Mouse (Mus musculus): ENCODE data around the gene Abcc4. TPM values are rescaled to one million over a fixed set of nuclear protein-coding genes. Genes with fewer than 3 reads are reported as not detected.

Abcc4 gene
- polyA plus RNA-seq, 1 experiment from 2014 or later = 1.2 TPM

DNA sequence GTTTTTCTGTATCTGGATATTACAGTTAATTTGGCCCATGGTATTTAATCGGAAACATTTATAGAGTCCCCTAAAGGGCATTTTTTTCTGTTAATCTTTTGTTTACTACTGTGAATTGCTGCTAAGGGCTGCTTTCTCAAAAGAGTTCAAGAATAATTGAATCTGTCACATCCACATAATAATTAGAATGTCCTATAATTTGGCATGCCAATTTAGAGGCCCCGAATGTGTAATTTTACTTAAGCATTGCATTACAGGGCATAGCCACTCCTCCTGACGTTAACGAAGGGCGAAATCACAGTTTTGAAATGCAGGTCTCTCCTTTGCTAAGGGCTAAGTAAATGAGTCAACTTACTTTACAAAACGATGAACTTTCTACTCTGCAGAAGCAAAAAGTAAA lies 214.3 kb downstream of the Abcc4 start:
- Histone ChIP-seq H3K4me3 (ENCODE audit: low read depth, low read length) (no peak overlapping the region), H3K9ac (replicated peaks) (no peak overlapping the region), H3K27ac (ENCODE audit: low read depth) (no peak overlapping the region), H3K9me3 (ENCODE audit: low read length) (no peaks in the 10 kb centered on the region), H3K27me3 (ENCODE audit: insufficient read depth, low read length) (no peaks in the 10 kb centered on the region), H3K4me2 (ENCODE audit: low read depth, low read length) (no peak overlapping the region), H3K36me3 (replicated peaks; ENCODE audit: insufficient read depth, low read length) (no peaks in the 10 kb centered on the region), H3K4me1 (ENCODE audit: insufficient read depth) (no peaks in the 10 kb centered on the region)
- DNase-seq (no peak), ATAC-seq (no peak)
- WGBS (ENCODE audit: insufficient replicate concordance) = 88% methylated on average over 6 of the region's 6 CpGs
- TF ChIP-seq CTCF (IDR thresholded peaks at IDR 0.05; ENCODE audit: low read depth) (no peak), EP300 (IDR thresholded peaks at IDR 0.05; ENCODE audit: low read depth) (no peak)

DNA sequence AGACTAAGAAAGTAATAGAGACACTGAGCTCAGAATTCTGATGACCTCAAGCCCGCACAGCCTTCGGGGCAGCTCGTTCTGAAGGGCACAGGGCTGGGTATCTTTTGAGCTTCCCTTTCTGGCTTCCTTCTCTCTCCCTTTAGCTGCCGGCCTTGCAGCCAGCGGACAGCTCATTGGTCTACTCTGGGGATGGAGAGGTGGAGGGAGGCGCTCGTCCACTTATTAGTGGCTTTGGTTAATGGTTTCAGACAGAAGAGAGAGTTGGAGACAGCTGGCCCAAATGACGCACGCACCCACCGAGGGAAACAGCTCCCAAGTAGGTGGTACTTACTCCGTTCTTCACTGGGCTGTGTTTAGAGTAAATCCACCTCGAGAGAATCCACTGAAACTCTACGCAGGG lies 214.7 kb downstream of the Abcc4 start:
- H3K27ac ChIP-seq (ENCODE audit: low read depth) = no peak overlapping the region
- H3K4me2 ChIP-seq (ENCODE audit: low read depth, low read length) = no peak overlapping the region
- H3K36me3 ChIP-seq (replicated peaks; ENCODE audit: insufficient read depth, low read length) = no peaks in the 10 kb centered on the region
- H3K27me3 ChIP-seq (ENCODE audit: insufficient read depth, low read length) = no peaks in the 10 kb centered on the region
- WGBS (ENCODE audit: insufficient replicate concordance) = 58% methylated on average over 13 of the region's 13 CpGs
- H3K9me3 ChIP-seq (ENCODE audit: low read length) = no peaks in the 10 kb centered on the region
- H3K4me1 ChIP-seq (ENCODE audit: insufficient read depth) = no peaks in the 10 kb centered on the region
- TF ChIP-seq EP300 (IDR thresholded peaks at IDR 0.05; ENCODE audit: low read depth) (no peak), CTCF (IDR thresholded peaks at IDR 0.05; ENCODE audit: low read depth) (no peak)
- no peak overlapping the region for H3K9ac ChIP-seq (replicated peaks)
- DNase-seq (no peak), ATAC-seq (no peak)
- H3K4me3 ChIP-seq (ENCODE audit: low read depth, low read length) = no peak overlapping the region

- ATAC-seq = no peak
- DNase-seq = no peak
- no peaks in the 10 kb centered on the region for H3K4me1 ChIP-seq (ENCODE audit: insufficient read depth)
- no peaks in the 10 kb centered on the region for H3K9me3 ChIP-seq (ENCODE audit: low read length)
- no peak overlapping the region for H3K4me3 ChIP-seq (ENCODE audit: low read depth, low read length)
- H3K27ac ChIP-seq (ENCODE audit: low read depth) = no peak overlapping the region
- no peak overlapping the region for H3K4me2 ChIP-seq (ENCODE audit: low read depth, low read length)
- H3K27me3 ChIP-seq (ENCODE audit: insufficient read depth, low read length) = no peaks in the 10 kb centered on the region
- H3K36me3 ChIP-seq (replicated peaks; ENCODE audit: insufficient read depth, low read length) = no peaks in the 10 kb centered on the region
- no peak overlapping the region for H3K9ac ChIP-seq (replicated peaks)
- TF ChIP-seq EP300 (IDR thresholded peaks at IDR 0.05; ENCODE audit: low read depth) (no peak), CTCF (IDR thresholded peaks at IDR 0.05; ENCODE audit: low read depth) (no peak)
- WGBS (ENCODE audit: insufficient replicate concordance) = 79% methylated on average over 7 of the region's 7 CpGs
Measured at GRCm38 (mm10) chr14:118490525-118490924, 215.5 kb downstream of the Abcc4 start.

DNA sequence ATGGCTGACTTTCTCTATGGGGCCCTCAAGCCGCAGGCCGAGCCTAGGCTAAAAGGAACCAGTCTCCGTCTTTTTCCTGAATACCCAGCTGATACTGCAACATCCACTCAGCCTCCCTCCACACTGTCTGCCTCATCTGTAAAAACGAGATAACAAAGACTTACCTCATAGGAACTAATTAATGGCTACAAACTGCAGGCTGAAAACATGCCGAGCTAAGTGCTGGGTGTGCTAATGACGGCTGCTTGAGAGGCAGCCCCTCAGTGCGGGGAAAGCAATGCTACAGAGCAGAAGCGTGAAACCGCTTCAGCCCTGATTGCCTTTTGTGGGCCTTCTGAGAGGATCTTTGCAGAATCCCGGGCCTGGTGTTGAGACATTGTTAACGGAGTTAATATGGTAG lies 219.7 kb downstream of the Abcc4 start:
- no peaks in the 10 kb centered on the region; the same call in 1 of the 2 replicates for H3K36me3 ChIP-seq (replicated peaks; ENCODE audit: insufficient read depth, low read length)
- TF ChIP-seq EP300 (IDR thresholded peaks at IDR 0.05; ENCODE audit: low read depth) (no peak), CTCF (IDR thresholded peaks at IDR 0.05; ENCODE audit: low read depth) (no peak)
- no peak overlapping the region for H3K9ac ChIP-seq (replicated peaks)
- 82% methylated on average over 11 of the region's 11 CpGs for WGBS (ENCODE audit: insufficient replicate concordance)
- H3K4me3 ChIP-seq (ENCODE audit: low read depth, low read length) = no peak overlapping the region
- no peak overlapping the region for H3K27ac ChIP-seq (ENCODE audit: low read depth)
- H3K9me3 ChIP-seq (ENCODE audit: low read length) = no peaks in the 10 kb centered on the region
- H3K27me3 ChIP-seq (ENCODE audit: insufficient read depth, low read length) = no peaks in the 10 kb centered on the region
- ATAC-seq (no peak), DNase-seq (no peak)
- no peaks in the 10 kb centered on the region for H3K4me1 ChIP-seq (ENCODE audit: insufficient read depth)
- H3K4me2 ChIP-seq (ENCODE audit: low read depth, low read length) = no peak overlapping the region

DNA sequence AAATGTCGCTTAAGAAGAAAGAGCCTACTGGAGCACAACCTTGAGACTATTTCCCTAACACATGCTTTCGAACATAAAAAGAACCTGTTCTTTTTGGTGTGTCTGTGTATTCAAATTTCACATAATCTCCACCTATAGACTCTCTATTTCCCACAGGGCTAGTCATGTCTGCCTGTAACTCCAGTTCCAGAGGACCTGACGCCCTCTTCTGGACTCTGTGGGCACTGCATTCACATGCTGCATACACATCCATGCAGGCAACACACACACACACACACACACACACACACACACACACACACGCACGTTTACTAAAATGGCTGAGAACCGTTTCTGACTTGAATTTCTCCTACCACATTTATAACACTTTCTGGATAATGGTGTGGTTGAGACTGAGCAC lies 220.4 kb downstream of the Abcc4 start:
- no peaks in the 10 kb centered on the region for H3K9me3 ChIP-seq (ENCODE audit: low read length)
- H3K4me3 ChIP-seq (ENCODE audit: low read depth, low read length) = no peak overlapping the region
- DNase-seq (no peak), ATAC-seq (no peak)
- H3K27me3 ChIP-seq (ENCODE audit: insufficient read depth, low read length) = no peaks in the 10 kb centered on the region
- 89% methylated on average over 6 of the region's 6 CpGs for WGBS (ENCODE audit: insufficient replicate concordance)
- no peaks in the 10 kb centered on the region for H3K4me1 ChIP-seq (ENCODE audit: insufficient read depth)
- H3K9ac ChIP-seq (replicated peaks) = no peak overlapping the region
- H3K27ac ChIP-seq (ENCODE audit: low read depth) = no peak overlapping the region
- H3K4me2 ChIP-seq (ENCODE audit: low read depth, low read length) = no peak overlapping the region
- TF ChIP-seq EP300 (IDR thresholded peaks at IDR 0.05; ENCODE audit: low read depth) (no peak), CTCF (IDR thresholded peaks at IDR 0.05; ENCODE audit: low read depth) (no peak)
- no peaks in the 10 kb centered on the region; the same call in 1 of the 2 replicates for H3K36me3 ChIP-seq (replicated peaks; ENCODE audit: insufficient read depth, low read length)

- no peak overlapping the region for H3K4me3 ChIP-seq (ENCODE audit: low read depth, low read length)
- no peak for ATAC-seq
- 75% methylated on average over 5 of the region's 5 CpGs for WGBS (ENCODE audit: insufficient replicate concordance)
Measured at GRCm38 (mm10) chr14:118482320-118482719, 223.7 kb downstream of the Abcc4 start.

GRCm38 (mm10) chr14:118481779-118482178 lies 224.2 kb downstream of the Abcc4 start:
- WGBS (ENCODE audit: insufficient replicate concordance) = 68% methylated on average over 5 of the region's 5 CpGs
- Histone ChIP-seq H3K9ac (replicated peaks) (no peak overlapping the region), H3K4me1 (ENCODE audit: insufficient read depth) (no peaks in the 10 kb centered on the region), H3K4me2 (ENCODE audit: low read depth, low read length) (no peak overlapping the region), H3K4me3 (ENCODE audit: low read depth, low read length) (no peak overlapping the region), H3K27me3 (ENCODE audit: insufficient read depth, low read length) (no peaks in the 10 kb centered on the region), H3K27ac (ENCODE audit: low read depth) (no peak overlapping the region), H3K36me3 (replicated peaks; ENCODE audit: insufficient read depth, low read length) (no peaks in the 10 kb centered on the region; the same call in 1 of the 2 replicates), H3K9me3 (ENCODE audit: low read length) (no peaks in the 10 kb centered on the region)
- ATAC-seq (no peak), DNase-seq (no peak)
- TF ChIP-seq EP300 (IDR thresholded peaks at IDR 0.05; ENCODE audit: low read depth) (no peak), CTCF (IDR thresholded peaks at IDR 0.05; ENCODE audit: low read depth) (no peak)

More at GRCm38 (mm10) chr14:118482320-118482719, 223.7 kb downstream of the Abcc4 start:
- Histone ChIP-seq H3K27me3 (ENCODE audit: insufficient read depth, low read length) (no peaks in the 10 kb centered on the region), H3K9me3 (ENCODE audit: low read length) (no peaks in the 10 kb centered on the region), H3K36me3 (replicated peaks; ENCODE audit: insufficient read depth, low read length) (no peaks in the 10 kb centered on the region; the same call in 1 of the 2 replicates), H3K4me2 (ENCODE audit: low read depth, low read length) (no peak overlapping the region), H3K9ac (replicated peaks) (no peak overlapping the region), H3K4me1 (ENCODE audit: insufficient read depth) (no peaks in the 10 kb centered on the region), H3K27ac (ENCODE audit: low read depth) (no peak overlapping the region)
- TF ChIP-seq CTCF (IDR thresholded peaks at IDR 0.05; ENCODE audit: low read depth) = no peak
- DNase-seq = no peak

Data from liver, postnatal 0 days (tissue).